Mouse (Mus musculus) hindlimb bud, embryonic 11.5 days (tissue): ENCODE measurements around the gene Lancl3.

ENCODE experiments used
- DNase-seq: peaks from one replicate; pipeline ENCODE4 v3.0.0-alpha.2; 2012; ENCODE audit warnings: low read depth, low spot score; ENCODE audit errors: extremely low spot score

The Lancl3 gene

DNA sequence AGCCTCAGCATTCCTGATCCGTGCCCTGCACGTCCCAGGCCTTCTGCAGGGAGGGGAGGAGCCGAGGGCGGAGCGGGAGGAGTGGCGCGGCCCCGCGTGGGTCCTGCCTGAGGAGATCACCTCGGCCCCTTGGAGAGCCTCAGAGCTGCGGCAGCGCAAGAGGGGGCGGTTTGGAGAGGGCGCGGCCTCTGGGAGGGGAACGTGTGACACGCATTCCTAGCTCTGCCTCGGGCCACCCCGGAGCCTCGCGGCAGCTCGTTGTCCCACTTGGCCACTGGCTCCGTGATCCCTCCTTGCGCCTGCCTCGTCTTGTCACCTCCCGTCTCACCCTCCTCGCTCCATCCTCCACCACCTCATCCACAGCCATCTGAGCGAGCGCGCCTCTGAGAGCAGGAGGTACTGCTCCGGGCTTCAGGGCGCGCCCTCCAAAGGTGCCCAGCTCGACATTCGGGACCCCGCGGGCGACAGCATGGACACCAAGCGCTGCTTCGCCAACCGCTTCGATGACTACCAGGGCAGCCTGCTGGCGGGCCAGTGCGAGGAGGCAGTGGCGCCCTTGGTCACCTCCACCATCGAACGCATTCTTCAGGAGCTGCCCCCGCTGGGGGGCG lies at the start of gene Lancl3:
TSS of gene Lancl3 (plus strand) at position 142 of the 611 bp plus-strand sequence.
- no peak for DNase-seq

DNA sequence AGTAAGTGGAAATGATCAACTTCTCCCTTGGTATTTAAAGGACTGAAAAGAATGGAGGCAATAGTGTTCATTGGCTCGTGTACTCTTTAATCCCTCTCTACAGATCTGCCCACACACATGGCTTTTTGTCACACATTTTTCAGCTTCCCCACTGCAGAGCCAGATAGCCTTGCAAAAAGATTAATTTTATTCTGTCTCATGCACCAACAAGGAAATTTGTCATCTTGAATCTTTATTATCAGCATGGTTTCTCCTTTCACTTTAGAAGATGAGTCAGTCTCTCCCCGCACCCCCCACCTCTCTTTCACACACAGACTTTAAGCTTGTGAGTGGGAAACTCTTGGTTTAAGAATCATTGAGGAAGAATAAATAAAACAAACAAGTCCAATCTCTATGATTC lies 20.7 kb upstream of the Lancl3 start:
- no peak for DNase-seq

DNA sequence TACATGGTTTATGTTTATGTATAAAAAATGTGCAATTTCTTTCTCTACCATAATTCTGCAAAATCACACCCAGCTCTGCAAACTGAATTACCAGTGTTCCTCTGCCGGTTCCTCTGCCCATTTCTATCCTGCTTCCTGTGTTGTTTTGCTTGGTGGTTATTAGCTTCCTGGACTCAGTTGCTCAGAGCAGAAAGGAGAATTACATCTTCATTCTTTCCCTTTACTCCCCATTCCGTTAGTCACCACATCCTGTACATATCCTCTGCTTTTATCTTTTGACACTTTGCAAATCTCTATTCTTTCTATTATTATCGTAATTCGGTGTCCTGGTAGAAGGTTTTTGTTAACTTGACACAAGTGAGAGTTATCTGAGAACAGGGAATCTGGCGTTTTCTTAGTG lies 18.1 kb upstream of the Lancl3 start:
- no peak for DNase-seq

DNA sequence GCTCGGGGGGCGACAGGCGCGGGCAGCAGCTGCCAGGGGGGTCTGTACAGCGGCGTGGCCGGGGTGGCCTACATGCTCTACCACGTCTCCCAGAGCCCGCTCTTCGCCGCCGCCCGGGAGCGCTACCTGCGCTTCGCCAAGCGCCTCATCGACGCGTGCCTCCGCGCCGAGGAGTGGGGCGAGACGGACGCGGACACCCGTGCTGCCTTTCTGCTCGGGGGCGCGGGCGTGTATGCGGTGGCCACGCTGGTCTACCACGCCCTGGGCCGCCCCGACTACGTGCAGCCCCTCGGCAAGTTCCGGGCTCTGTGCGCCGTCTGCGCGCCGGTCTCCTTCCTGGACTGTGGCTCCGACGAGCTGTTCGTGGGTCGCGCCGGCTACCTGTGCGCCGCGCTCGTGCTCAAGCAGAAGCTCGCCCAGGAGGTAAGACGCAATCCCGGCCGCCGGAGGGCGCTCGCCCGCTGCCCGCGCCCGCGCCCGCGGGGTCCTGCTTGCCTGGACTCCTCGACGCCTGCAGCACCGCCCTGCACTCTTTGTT lies 747 bp downstream of the Lancl3 start:
- no peak for DNase-seq

DNA sequence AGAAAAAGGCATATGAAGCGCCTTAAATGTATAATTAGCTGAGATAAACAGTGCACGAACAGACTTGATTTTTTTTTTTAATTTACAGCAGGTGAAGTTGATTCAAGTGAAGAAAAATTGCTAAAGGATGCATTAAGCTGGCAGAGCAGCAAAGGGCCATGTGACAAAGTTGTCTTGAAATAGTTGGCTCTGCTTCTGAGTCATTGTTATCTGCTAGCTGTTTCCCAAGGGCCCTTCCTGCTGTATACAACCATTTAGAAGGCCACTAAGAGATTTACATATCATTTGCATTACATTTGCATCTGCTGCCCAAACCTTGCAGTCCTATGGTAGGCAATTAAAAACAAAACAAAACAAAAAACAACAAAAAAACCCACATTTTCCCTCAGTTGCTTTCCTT lies 2.3 kb downstream of the Lancl3 start:
- DNase-seq, result no peak

DNA sequence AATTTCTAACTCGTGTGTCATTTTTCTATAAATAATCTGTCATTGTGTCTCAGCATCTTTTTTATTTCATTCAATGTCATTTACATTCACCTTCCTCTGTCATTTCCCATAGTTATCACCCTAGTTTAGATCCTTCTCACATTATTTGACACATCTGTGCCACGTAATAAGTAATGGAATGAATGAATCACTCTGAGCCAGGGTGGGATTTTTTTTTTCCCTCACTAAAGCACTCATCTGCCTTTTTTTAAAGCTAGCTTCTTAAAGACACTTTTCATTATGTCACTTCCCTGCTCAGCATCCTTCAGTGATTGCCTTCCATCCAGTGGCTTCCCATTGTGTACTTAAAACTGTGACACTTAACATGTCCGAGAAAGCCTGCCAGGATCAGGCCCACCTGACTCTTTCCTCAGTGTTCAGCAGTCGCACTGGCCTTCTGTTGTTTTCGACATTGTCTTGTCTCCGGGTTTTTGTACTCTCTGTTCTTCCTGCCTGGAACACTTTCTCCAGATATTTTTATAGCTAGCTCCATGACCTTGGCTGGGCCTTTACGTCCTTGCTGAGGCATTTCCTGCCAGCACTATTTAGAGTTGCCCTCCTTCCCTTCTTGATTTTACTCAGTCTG lies 3.2 kb downstream of the Lancl3 start:
- DNase-seq, result no peak

DNA sequence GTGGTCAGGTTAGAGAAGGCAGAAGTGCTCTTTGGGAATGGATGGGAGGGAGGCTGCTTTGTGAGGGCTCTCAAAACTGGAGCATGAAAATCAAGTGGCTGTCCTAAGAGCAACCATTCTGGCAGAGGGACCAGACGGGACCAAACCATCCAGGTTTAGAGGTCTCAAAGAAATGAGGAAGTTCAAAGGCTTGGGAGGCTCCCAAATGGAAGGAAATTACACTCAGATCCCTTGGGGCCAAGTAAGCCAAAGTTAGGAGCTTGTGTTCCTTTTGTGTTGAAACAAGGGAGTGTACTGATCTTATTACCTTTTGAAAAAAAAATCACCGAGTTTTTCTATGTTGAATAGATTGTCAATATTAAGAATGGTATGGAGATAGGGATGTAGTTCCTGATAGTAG lies 5.4 kb downstream of the Lancl3 start:
- no peak for DNase-seq

DNA sequence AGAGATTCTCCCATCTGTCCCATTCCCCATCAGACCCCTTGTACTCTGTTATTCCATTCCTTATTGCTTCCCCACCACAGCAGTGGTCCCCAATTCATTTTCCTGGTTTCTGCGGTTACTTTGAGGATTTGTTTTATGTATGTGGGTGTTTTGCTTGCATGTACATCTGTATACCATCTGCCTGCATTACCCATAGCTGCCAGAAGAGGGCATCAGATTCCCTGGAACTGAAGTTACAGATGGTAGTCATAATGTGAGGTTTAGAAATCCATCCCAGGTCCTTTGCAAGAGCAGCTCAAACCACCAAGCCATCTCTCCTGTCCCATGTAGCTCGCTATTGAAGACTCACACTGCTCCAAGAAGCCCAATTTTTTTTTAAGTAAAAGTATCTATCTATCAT lies 16.5 kb downstream of the Lancl3 start:
- DNase-seq, result no peak

DNA sequence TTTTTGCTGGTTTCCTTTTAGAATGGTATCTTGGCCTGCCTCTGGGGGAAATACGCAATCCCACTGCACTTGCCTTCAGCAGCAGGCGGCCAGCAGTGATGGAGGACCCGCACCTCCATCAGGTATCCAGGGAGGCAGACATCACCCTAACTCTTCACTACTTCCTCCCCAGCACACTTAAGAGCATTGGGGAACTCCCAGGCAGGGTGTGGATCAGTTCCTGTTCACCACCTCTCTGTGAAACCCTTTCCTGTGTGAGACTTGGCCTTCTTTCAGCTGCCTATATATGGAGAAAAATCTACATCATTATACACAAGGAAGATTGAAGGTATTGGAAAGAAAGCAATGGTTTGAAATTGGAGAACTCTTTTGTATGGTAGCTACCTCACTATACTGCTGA lies 19.9 kb downstream of the Lancl3 start:
- no peak for DNase-seq

DNA sequence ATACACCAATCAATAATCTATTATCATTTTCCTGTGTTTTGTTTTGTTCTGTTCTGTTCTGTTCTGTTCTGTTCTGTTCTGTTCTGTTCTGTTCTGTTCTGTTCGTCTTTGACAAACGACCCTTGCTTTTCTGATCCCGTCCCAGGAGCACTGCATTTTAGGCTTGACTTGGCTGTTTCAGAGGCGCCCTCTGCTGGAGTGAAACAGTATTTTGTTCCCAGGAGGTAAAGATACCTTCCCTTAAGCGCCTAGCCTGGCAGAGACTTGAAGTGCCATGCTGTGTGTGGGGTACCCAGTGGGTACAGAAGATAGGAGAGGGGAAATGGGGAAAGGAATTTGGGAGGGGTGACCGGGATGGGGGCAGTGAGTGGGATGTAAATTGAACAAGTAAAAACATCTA lies 21.5 kb downstream of the Lancl3 start:
- DNase-seq, result peak; percentile 5

DNA sequence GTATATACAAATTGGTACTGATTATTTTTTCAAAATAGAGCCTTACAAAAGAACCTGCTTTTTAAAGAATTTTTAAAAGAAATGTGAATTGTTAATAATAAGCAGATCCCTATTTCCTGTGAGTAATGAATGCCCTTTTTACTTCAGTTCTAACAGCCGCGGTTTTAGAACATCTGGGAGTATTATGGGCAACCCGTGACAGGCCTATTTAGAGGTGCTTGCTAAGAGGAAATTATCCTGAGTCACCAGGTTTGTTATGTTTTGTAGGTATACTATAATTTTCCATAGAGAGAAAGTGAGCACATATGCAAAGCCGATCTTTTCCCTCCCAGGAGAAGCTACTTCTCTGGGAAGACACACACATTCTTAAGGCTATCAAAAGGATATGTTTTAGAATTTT lies 22.0 kb downstream of the Lancl3 start:
- no peak for DNase-seq

DNA sequence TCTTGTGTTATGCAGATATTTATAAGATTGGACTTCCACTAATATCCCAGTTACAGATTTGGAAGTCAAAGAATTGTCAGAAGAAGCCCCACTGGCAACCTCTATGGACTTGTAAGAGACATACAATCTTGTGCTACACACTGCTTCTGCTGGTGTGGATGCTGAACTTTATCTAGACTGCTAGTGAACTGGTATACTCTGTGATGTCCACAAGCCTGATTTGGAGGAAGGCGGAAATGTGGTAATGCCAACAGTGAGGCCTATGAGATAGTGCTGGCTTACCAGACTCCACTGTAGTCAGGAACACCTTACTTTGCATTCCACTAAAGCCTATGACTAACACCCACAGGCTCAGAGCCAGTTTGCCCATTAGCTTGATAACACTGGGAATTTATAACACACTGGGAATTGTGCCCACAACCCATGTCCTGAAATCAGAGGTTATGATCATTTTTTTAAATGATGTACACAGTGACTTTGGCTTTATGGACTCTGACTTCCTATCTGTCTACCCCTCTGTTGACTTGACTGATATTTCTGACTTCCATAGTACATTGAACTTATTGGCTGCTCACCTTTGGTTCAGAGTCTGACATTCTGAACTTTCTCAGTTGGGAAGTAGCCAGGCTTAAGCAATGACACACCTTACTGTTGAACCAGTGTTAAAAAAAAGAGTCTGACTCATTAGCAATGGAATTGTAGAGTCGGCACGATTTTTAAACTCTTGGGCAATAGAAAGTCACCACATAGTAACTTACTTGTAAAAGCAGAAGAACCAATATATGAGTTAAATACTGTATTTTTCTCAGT lies 22.9 kb downstream of the Lancl3 start:
- DNase-seq, result no peak

DNA sequence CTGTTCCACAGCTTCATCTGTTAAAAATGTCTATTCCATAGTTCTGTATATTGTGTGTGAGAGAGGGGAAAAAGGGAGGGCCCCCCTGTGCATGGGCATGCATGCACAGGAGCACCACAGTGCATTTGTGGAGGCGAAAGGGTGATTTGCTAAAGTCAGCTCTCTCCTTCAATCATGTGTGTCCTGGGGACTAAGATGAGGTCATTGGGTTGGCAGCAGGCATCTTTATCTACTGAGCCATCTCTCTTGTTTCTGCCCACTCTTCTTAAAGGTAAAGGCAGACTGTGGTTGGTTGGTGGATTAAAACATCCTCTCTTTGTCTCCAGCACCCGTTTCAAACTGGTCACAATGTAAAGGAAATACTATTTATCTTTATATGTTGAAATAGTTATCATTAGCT lies 27.4 kb downstream of the Lancl3 start:
- DNase-seq, result no peak

DNA sequence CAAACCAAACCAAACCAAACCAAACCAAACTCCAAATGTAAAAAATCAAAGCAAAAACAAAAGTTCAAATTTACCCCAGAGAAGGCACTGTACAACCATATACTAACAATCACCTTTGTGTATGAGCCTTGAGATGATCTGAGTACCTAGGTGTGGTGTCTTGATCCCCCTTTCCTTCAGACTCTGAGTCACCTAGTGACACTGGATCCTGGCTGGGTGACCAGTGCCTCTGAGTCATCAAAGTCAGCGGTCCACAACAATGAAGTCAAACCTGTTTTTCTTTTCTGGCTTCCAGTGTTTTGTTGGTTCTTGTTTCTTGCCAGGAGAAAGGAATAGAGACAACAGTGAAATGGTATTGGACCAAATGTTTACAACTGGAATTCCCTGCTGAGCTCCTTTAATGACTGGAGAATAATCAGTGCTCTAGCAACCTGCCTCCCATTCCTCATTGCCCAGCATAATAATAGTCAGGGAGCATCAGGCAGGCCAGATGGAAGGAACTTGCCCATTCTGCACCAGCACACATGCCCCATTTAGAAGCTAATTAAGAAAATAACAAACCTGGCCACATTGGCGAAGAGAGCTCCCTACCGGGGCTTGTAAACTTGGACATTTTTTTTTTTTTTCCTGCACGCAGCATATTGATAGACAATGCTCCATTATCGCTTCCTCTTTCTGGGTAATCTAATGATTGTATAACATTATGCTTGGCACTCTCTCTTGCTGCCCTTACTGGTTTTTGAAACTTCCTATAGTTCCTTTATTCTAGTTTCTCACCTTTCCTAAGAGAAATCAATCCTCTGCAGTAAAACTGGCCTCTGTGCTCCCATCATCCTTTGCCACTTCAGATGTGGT lies 41.3 kb downstream of the Lancl3 start:
- DNase-seq, result no peak

DNA sequence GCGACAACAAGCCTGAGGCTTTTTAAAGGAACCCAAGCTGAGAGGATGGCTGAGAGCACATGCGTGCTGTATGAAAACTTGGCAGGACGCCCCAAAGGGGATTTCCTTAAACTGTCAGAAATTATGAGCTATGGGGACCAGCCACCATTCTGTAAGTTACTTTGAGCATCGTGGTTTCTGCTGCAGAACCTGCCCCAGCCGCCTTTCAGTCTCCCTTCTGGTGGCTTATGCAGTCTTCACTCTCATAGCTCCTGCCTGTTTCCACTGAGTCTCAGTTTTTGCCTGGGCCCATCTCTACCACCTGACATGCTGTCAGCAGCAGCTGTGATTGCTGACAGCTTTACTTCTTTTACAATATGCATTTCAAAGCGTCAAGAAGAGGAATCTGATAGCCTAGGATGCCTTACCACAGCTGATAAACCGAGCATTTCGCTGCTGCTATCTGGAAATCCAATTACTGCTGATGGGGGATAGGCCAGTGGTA lies 43.7 kb downstream of the Lancl3 start:
- no peak for DNase-seq

DNA sequence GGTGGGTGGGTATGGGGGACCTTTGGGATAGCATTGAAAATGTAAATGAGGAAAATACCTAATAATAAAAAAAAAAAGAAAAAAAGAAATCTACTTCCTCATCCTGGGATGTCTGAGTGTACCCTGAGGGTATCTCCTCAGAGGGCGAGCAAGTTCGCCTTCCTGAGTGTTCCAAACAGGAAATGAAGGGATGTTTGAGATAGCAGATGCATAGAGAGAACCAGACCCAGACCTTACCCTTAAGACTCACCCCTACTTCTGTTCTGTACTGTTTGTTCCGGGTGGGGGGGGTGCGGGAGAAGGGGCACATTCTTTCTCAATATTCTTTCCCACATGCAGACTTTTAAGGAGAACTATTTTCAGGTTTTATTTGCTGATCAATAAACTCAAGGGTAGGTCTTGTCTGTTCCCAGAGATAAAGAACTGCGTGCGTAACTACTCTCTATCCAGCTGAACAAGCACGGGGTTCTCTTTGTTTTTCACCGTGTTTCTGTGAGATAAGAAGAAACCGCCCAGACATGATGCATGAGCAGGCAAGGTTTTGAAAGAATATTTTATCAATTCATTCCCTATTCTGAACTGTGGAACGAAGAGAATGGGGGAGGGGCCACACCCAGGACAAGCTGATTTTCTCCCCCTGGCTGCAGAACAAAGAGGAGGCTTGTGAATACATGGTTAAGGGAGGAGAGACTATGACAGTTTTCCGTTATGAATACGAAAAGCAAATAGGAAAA lies 45.1 kb downstream of the Lancl3 start:
- no peak for DNase-seq

DNA sequence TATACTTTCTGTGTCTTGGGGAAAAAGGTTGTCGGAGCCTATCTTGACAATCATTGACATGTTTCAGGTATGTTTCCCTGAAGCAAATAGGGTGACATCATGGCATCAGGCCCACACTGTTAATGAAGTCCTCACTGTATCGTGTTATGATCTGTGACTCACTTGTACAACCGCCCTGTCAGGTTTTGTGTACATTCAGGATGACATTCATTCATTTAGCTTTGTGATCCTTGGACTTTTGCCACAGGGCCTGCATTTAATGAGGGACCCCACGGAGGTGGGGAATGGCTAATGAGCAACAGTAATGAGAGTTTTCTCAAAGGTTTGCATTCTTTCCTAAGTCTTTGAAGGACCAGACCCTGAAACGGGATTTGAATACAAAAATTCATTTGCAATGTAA lies 49.2 kb downstream of the Lancl3 start:
- no peak for DNase-seq

DNA sequence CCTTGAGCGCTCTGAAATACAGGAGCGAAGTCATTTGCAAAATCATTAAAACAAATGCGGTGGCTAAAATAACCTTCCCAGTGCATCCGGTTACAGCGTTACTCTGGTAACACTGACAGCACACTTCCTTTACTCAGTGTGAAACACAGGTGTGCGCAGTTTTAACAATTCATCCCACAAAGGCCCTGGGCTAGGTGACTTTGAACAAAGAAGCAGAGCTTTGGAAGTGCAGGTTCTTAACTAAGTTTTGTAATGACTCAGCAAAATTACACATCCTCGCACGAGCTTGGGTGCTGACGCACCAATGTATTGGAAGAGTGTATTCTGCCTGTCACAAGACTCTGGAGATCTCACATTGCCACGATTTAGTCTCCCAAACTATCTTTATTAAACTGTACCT lies 54.3 kb downstream of the Lancl3 start:
- DNase-seq, result no peak

DNA sequence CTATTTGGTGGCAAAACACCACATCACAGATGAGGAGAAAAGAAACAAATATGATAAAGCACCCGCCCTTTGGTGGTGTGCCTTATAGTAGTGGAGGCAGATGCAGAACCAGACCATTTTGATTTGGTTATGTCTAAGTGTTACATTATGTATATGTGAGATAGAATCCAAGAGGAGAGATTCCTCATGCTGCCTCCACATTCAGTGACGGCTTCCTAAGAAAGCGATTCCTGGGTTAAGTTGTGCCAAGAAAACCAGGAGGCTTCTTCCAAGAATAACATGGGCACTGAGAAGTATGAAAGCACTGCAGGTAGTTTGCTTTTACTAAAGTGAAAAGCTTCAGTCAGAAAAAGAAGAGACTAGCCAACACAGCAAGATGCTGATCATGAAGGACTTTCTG lies 55.2 kb downstream of the Lancl3 start:
- DNase-seq, result no peak

DNA sequence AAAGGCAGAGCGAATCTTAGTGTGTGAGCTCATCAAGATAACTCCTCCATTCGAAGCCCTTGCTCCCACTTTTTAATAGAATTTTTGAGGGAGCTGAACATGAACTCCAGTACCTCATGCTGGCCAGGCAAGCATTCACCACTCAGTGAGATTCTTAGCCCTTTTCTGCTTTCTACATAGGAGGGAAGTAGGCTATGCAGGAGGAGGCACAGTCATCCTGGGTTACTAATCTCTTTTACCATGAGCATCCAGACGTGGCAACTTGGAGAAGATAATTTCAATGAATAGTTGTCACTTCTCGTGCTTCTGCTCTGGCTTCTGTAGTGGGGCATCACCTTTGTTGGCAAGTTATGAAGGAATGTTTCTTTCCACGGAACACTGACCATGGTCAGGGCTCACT lies 57.1 kb downstream of the Lancl3 start, which contains the start of gene Gm14862:
TSS of gene Gm14862 (minus strand) at position 134 of the 400 bp plus-strand sequence.
- DNase-seq, result no peak
